Mouse (Mus musculus) spleen, adult 2 months (tissue): ENCODE measurements around the gene Ptprg.

Source experiments
- CTCF ChIP-seq: fragments of 200-500 bp; IDR thresholded peaks from 2 replicates; pipeline ENCODE4 v1.5.1; 2011; ENCODE audit warnings: mild to moderate bottlenecking, inconsistent platforms; ENCODE audit not compliant: insufficient read depth, insufficient read length, insufficient replicate concordance; ENCODE audit errors: extremely low read depth
- POLR2A ChIP-seq: fragments of 200-500 bp; IDR thresholded peaks from 2 replicates; pipeline ENCODE4 v1.6.1; 2011; ENCODE audit warnings: low read depth, low read length, inconsistent platforms

- TF ChIP-seq POLR2A (no peak), CTCF (no peak)
Observed at GRCm38 (mm10) chr14:11665046-11665445, 111.7 kb downstream of the Ptprg start.
